Mouse (Mus musculus): ENCODE data around the gene Tnni1. TPM values are rescaled to one million over a fixed set of nuclear protein-coding genes. Genes with fewer than 3 reads are reported as not detected.

Tnni1 gene
- polyA plus RNA-seq, 1 experiment = 3,569 TPM

GRCm38 (mm10) chr1:135731897-135732684 lies 47.1 kb upstream of the Tnni1 start:
- no peaks in the 10 kb centered on the region for H3K36me3 ChIP-seq (ENCODE audit: control insufficient read depth, insufficient read depth)
- TF ChIP-seq CEBPB (IDR thresholded peaks at IDR 0.05; ENCODE audit: insufficient read depth, poor library complexity, severe bottlenecking) = 0 out of 2 replicates have a peak, but pooled peaks have one; percentile 18
- peak; percentile 98 for TF ChIP-seq SRF (IDR thresholded peaks at IDR 0.05; ENCODE audit: control insufficient read depth, insufficient read length, low read depth)
- TF ChIP-seq POLR2AphosphoS2 (IDR thresholded peaks at IDR 0.05; ENCODE audit: insufficient read length, low read depth) = no peak
- TF ChIP-seq MYOD1 (IDR thresholded peaks at IDR 0.05; ENCODE audit: control insufficient read depth in 1 of 3, insufficient read length in 2 of 3, low read depth in 2 of 3) = peak in 2 of 3 experiments; percentile 49 to 51
- TF ChIP-seq POLR2A (IDR thresholded peaks at IDR 0.05; ENCODE audit: insufficient read length, low read depth) = peak; percentile 39
- no peak for TF ChIP-seq TCF3 (IDR thresholded peaks at IDR 0.05; ENCODE audit: insufficient read length, low read depth)
- H3K79me2 ChIP-seq (ENCODE audit: control insufficient read depth, insufficient read depth) = peaks cover 79% of the 10 kb centered on the region
- H3K27me3 ChIP-seq (ENCODE audit: control insufficient read depth, insufficient read depth, insufficient read length) = no peaks in the 10 kb centered on the region
- H3K4me2 ChIP-seq (ENCODE audit: low read depth) = peak overlapping the region; percentile 92
- peak overlapping the region; percentile 73 for H3K4me3 ChIP-seq
- no peak overlapping the region for H3ac ChIP-seq (ENCODE audit: control insufficient read depth, insufficient read length)

GRCm38 (mm10) chr1:135734225-135734937 lies 44.9 kb upstream of the Tnni1 start:
- TF ChIP-seq E2F4 (IDR thresholded peaks at IDR 0.05; ENCODE audit: insufficient read depth) (no peak), SRF (IDR thresholded peaks at IDR 0.05; ENCODE audit: control insufficient read depth, insufficient read length, low read depth) (peak; percentile 96), MYOG (IDR thresholded peaks at IDR 0.05; ENCODE audit: control insufficient read depth in 1 of 3, insufficient read depth in 1 of 3, insufficient read length in 2 of 3, low read depth in 2 of 3) (no peak)
- H3K4me3 ChIP-seq = no peak overlapping the region
- peaks cover 96% of the 10 kb centered on the region for H3K79me2 ChIP-seq (ENCODE audit: control insufficient read depth, insufficient read depth)
- peaks cover 11% of the 10 kb centered on the region for H3K36me3 ChIP-seq (ENCODE audit: control insufficient read depth, insufficient read depth)
- H3K4me2 ChIP-seq (ENCODE audit: low read depth) = peak overlapping the region; percentile 92
- no peaks in the 10 kb centered on the region for H3K27me3 ChIP-seq (ENCODE audit: control insufficient read depth, insufficient read depth, insufficient read length)
- no peak overlapping the region for H3ac ChIP-seq (ENCODE audit: control insufficient read depth, insufficient read length)

GRCm38 (mm10) chr1:135735460-135735859 lies 43.8 kb upstream of the Tnni1 start:
- H3K4me3 ChIP-seq = no peak overlapping the region
- TF ChIP-seq MYOG (IDR thresholded peaks at IDR 0.05; ENCODE audit: control insufficient read depth in 1 of 3, insufficient read depth in 1 of 3, insufficient read length in 2 of 3, low read depth in 2 of 3) = no peak
- TF ChIP-seq E2F4 (IDR thresholded peaks at IDR 0.05; ENCODE audit: insufficient read depth) = no peak
- no peak for TF ChIP-seq MYOD1 (IDR thresholded peaks at IDR 0.05; ENCODE audit: control insufficient read depth in 1 of 3, insufficient read length in 2 of 3, low read depth in 2 of 3)
- TF ChIP-seq USF1 (IDR thresholded peaks at IDR 0.05; ENCODE audit: low read depth) = no peak
- no peak for TF ChIP-seq SRF (IDR thresholded peaks at IDR 0.05; ENCODE audit: control insufficient read depth, insufficient read length, low read depth)
- TF ChIP-seq MAX (IDR thresholded peaks at IDR 0.05; ENCODE audit: low read depth) = no peak
- TF ChIP-seq CEBPB (IDR thresholded peaks at IDR 0.05; ENCODE audit: insufficient read depth, poor library complexity, severe bottlenecking) = no peak
- TF ChIP-seq REST (IDR thresholded peaks at IDR 0.05; ENCODE audit: insufficient read depth, insufficient read length) = no peak
- no peak for TF ChIP-seq TCF12 (IDR thresholded peaks at IDR 0.05; ENCODE audit: insufficient read depth, poor library complexity, severe bottlenecking)
- no peak for TF ChIP-seq TCF3 (IDR thresholded peaks at IDR 0.05; ENCODE audit: insufficient read length, low read depth)
- TF ChIP-seq POLR2A (IDR thresholded peaks at IDR 0.05; ENCODE audit: insufficient read length, low read depth) = no peak
- TF ChIP-seq POLR2AphosphoS2 (IDR thresholded peaks at IDR 0.05; ENCODE audit: insufficient read length, low read depth) = no peak
- H3K4me2 ChIP-seq (ENCODE audit: low read depth) = no peak overlapping the region

GRCm38 (mm10) chr1:135744987-135745386 lies 34.2 kb upstream of the Tnni1 start:
- no peak overlapping the region for H3K4me3 ChIP-seq
- no peaks in the 10 kb centered on the region for H3K27me3 ChIP-seq (ENCODE audit: control insufficient read depth, insufficient read depth, insufficient read length)
- no peak for TF ChIP-seq REST (IDR thresholded peaks at IDR 0.05; ENCODE audit: insufficient read depth, insufficient read length)
- H3ac ChIP-seq (ENCODE audit: control insufficient read depth, insufficient read length) = no peak overlapping the region
- peaks cover 34% of the 10 kb centered on the region for H3K36me3 ChIP-seq (ENCODE audit: control insufficient read depth, insufficient read depth)
- H3K79me2 ChIP-seq (ENCODE audit: control insufficient read depth, insufficient read depth) = peaks cover 24% of the 10 kb centered on the region
- no peak overlapping the region for H3K4me2 ChIP-seq (ENCODE audit: low read depth)

More at GRCm38 (mm10) chr1:135735460-135735859, 43.8 kb upstream of the Tnni1 start:
- Histone ChIP-seq H3K36me3 (ENCODE audit: control insufficient read depth, insufficient read depth) (peaks cover 11% of the 10 kb centered on the region), H3ac (ENCODE audit: control insufficient read depth, insufficient read length) (no peak overlapping the region), H3K27me3 (ENCODE audit: control insufficient read depth, insufficient read depth, insufficient read length) (no peaks in the 10 kb centered on the region), H3K79me2 (ENCODE audit: control insufficient read depth, insufficient read depth) (peaks cover 86% of the 10 kb centered on the region)

- peaks cover 37% of the 10 kb centered on the region for H3K36me3 ChIP-seq (ENCODE audit: control insufficient read depth, insufficient read depth)
- no peak overlapping the region for H3K4me3 ChIP-seq
- no peak overlapping the region for H3K4me2 ChIP-seq (ENCODE audit: low read depth)
- TF ChIP-seq POLR2AphosphoS2 (IDR thresholded peaks at IDR 0.05; ENCODE audit: insufficient read length, low read depth) = no peak
- no peak for TF ChIP-seq MAX (IDR thresholded peaks at IDR 0.05; ENCODE audit: low read depth)
- TF ChIP-seq MYOG (IDR thresholded peaks at IDR 0.05; ENCODE audit: control insufficient read depth in 1 of 3, insufficient read depth in 1 of 3, insufficient read length in 2 of 3, low read depth in 2 of 3) = no peak
- no peak for TF ChIP-seq TCF12 (IDR thresholded peaks at IDR 0.05; ENCODE audit: insufficient read depth, poor library complexity, severe bottlenecking)
- no peak for TF ChIP-seq MYOD1 (IDR thresholded peaks at IDR 0.05; ENCODE audit: control insufficient read depth in 1 of 3, insufficient read length in 2 of 3, low read depth in 2 of 3)
- no peak for TF ChIP-seq USF1 (IDR thresholded peaks at IDR 0.05; ENCODE audit: low read depth)
- TF ChIP-seq CEBPB (IDR thresholded peaks at IDR 0.05; ENCODE audit: insufficient read depth, poor library complexity, severe bottlenecking) = no peak
- H3ac ChIP-seq (ENCODE audit: control insufficient read depth, insufficient read length) = no peak overlapping the region
- peaks cover 22% of the 10 kb centered on the region for H3K79me2 ChIP-seq (ENCODE audit: control insufficient read depth, insufficient read depth)
- H3K27me3 ChIP-seq (ENCODE audit: control insufficient read depth, insufficient read depth, insufficient read length) = no peaks in the 10 kb centered on the region
Observed at GRCm38 (mm10) chr1:135746248-135746647, 33.0 kb upstream of the Tnni1 start.

All from myocyte (in vitro differentiated cells).